Mouse (Mus musculus) cortical plate, adult 2 months (tissue): ENCODE data around the gene Ppp1r12b. TPM values are rescaled to one million over a fixed set of nuclear protein-coding genes. Genes with fewer than 3 reads are reported as not detected.
"Not testable (repeated sequence)": the region's sequence is repeated elsewhere in the genome, so short reads cannot be mapped to it uniquely, and the experiment has no call there.

Source experiments
- H3K27ac ChIP-seq: fragments of 200-500 bp; 2 replicates; pipeline ENCODE4 v1.5.1; 2012; ENCODE audit warnings: low read length, control low read depth, inconsistent platforms; ENCODE audit not compliant: insufficient read depth
- H3K4me1 ChIP-seq: fragments of 200-500 bp; 2 replicates; pipeline ENCODE4 v1.6.1; 2011; ENCODE audit warnings: low read length; ENCODE audit not compliant: control insufficient read depth, insufficient read depth
- H3K4me3 ChIP-seq: fragments of 200-500 bp; 2 replicates; pipeline ENCODE4 v1.5.1; 2011; ENCODE audit warnings: mild to moderate bottlenecking, low read length, control low read depth; ENCODE audit not compliant: insufficient read depth
- CTCF ChIP-seq: fragments of 200-500 bp; IDR thresholded peaks from 2 replicates; pipeline ENCODE4 v1.5.1; 2011; ENCODE audit warnings: mild to moderate bottlenecking, control low read depth, low read length; ENCODE audit not compliant: insufficient read depth; ENCODE audit errors: extremely low read depth
- POLR2A ChIP-seq: fragments of 200-500 bp; IDR thresholded peaks from 2 replicates; pipeline ENCODE4 v1.6.1; 2011; ENCODE audit warnings: mild to moderate bottlenecking, low read length, control low read depth; ENCODE audit not compliant: insufficient read depth; ENCODE audit errors: extremely low read depth
- polyA plus RNA-seq: library from polyadenylated mRNA; depleted of rRNA; stranded (reverse); fragments of >200 nt; gene quantifications from 2 replicates; pipeline ENCODE4 v1.2.3, GENCODE M21; 2012

The Ppp1r12b gene
- polyA plus RNA-seq, 1 experiment, result 31.5 TPM

- no peak overlapping the region for H3K27ac ChIP-seq
- H3K4me1 ChIP-seq, result peaks cover 4% of the 10 kb centered on the region
- H3K4me3 ChIP-seq, result no peak overlapping the region
- TF ChIP-seq POLR2A (no peak), CTCF (no peak)
These were observed 118.7 kb downstream of the Ppp1r12b start for GRCm38 (mm10) chr1:134836909-134837480.

GRCm38 (mm10) chr1:134830881-134831280 lies 124.9 kb downstream of the Ppp1r12b start:
- H3K4me3 ChIP-seq, H3K27ac ChIP-seq, H3K4me1 ChIP-seq: not testable (repeated sequence)

GRCm38 (mm10) chr1:134829635-134830034 lies 126.1 kb downstream of the Ppp1r12b start:
- Histone ChIP-seq H3K4me1 (peaks cover 2% of the 10 kb centered on the region), H3K4me3 (no peak overlapping the region), H3K27ac (no peak overlapping the region)
- TF ChIP-seq POLR2A, result no peak
- peak; percentile 53; the same call in 1 of the 2 replicates for TF ChIP-seq CTCF

- Histone ChIP-seq H3K4me1 (peaks cover 2% of the 10 kb centered on the region), H3K27ac (no peak overlapping the region)
These were observed 130.8 kb downstream of the Ppp1r12b start for GRCm38 (mm10) chr1:134824896-134825295.

GRCm38 (mm10) chr1:134823842-134824241 lies 131.9 kb downstream of the Ppp1r12b start:
- H3K27ac ChIP-seq, result no peak overlapping the region
- peaks cover 4% of the 10 kb centered on the region for H3K4me1 ChIP-seq
- TF ChIP-seq POLR2A (no peak), CTCF (no peak)

More at GRCm38 (mm10) chr1:134824896-134825295, 130.8 kb downstream of the Ppp1r12b start:
- TF ChIP-seq CTCF (no peak), POLR2A (no peak)
- H3K4me3 ChIP-seq, result no peak overlapping the region

GRCm38 (mm10) chr1:134823323-134823722 lies 132.4 kb downstream of the Ppp1r12b start:
- Histone ChIP-seq H3K4me1 (peaks cover 4% of the 10 kb centered on the region), H3K27ac (no peak overlapping the region), H3K4me3 (no peak overlapping the region)
- no peak for TF ChIP-seq CTCF
- TF ChIP-seq POLR2A, result no peak

More at GRCm38 (mm10) chr1:134823842-134824241, 131.9 kb downstream of the Ppp1r12b start:
- no peak overlapping the region for H3K4me3 ChIP-seq

GRCm38 (mm10) chr1:134820882-134821281 lies 134.9 kb downstream of the Ppp1r12b start:
- no peak overlapping the region for H3K4me3 ChIP-seq
- H3K4me1 ChIP-seq, result peaks cover 4% of the 10 kb centered on the region
- no peak overlapping the region for H3K27ac ChIP-seq
- TF ChIP-seq CTCF (no peak), POLR2A (no peak)

GRCm38 (mm10) chr1:134819196-134819595 lies 136.5 kb downstream of the Ppp1r12b start:
- Histone ChIP-seq H3K4me1 (peaks cover 2% of the 10 kb centered on the region), H3K4me3 (no peak overlapping the region), H3K27ac (no peak overlapping the region)
- no peak for TF ChIP-seq POLR2A
- TF ChIP-seq CTCF, result no peak

- H3K27ac ChIP-seq, result no peak overlapping the region
- H3K4me1 ChIP-seq, result peaks cover 2% of the 10 kb centered on the region; the same call in 1 of the 2 replicates
- TF ChIP-seq POLR2A, result no peak
- TF ChIP-seq CTCF, result no peak
- H3K4me3 ChIP-seq, result no peak overlapping the region
These were observed 137.0 kb downstream of the Ppp1r12b start for GRCm38 (mm10) chr1:134818716-134819115.

- TF ChIP-seq POLR2A (no peak), CTCF (no peak)
- no peak overlapping the region for H3K27ac ChIP-seq
- peaks cover 2% of the 10 kb centered on the region; the same call in 1 of the 2 replicates for H3K4me1 ChIP-seq
These were observed 137.7 kb downstream of the Ppp1r12b start for GRCm38 (mm10) chr1:134817916-134818595.

More at GRCm38 (mm10) chr1:134817916-134818595, 137.7 kb downstream of the Ppp1r12b start:
- H3K4me3 ChIP-seq, result no peak overlapping the region
